Mouse (Mus musculus) monocyte, adult 5-6 weeks (primary cell): ENCODE results near the gene Sap25. TPM values are rescaled to one million over a fixed set of nuclear protein-coding genes. Genes with fewer than 3 reads are reported as not detected.
"Not testable (repeated sequence)": the region's sequence is repeated elsewhere in the genome, so short reads cannot be mapped to it uniquely, and the experiment has no call there.

ENCODE experiments used
- ATAC-seq: fragments of 153-309, 156-312 bp; replicated peaks from 2 replicates; pipeline ENCODE4 v1.8.0; 2017; ENCODE audit warnings: mild to moderate bottlenecking; ENCODE audit not compliant: low TSS enrichment, insufficient number of reproducible peaks, severe bottlenecking, poor library complexity, low FRiP score
- total RNA-seq: library from RNA; stranded (forward); fragments of 200-1000, 200-491, 200-594 nt; gene quantifications from 3 replicates; pipeline ENCODE4 v1.2.3, GENCODE M21; 2017

Gene Sap25
- total RNA-seq: 20.7 to 64.8 TPM (median 21.8 TPM) in 3 replicates

- no peak for ATAC-seq
These were observed at the start of gene Sap25 for GRCm38 (mm10) chr5:137641054-137641453. Gene Sap25 (plus strand): TSS chr5:137641334.

GRCm38 (mm10) chr5:137595921-137596320 lies 45.2 kb upstream of the Sap25 start:
- no peak for ATAC-seq

- ATAC-seq: no peak
These were observed 44.4 kb upstream of the Sap25 start for GRCm38 (mm10) chr5:137596601-137597261.

- no peak for ATAC-seq
These were observed 43.5 kb upstream of the Sap25 start for GRCm38 (mm10) chr5:137597625-137598024.

- ATAC-seq: no peak
These were observed 42.9 kb upstream of the Sap25 start for GRCm38 (mm10) chr5:137598100-137598826.

GRCm38 (mm10) chr5:137599600-137599999 lies 41.5 kb upstream of the Sap25 start:
- ATAC-seq: no peak

DNA sequence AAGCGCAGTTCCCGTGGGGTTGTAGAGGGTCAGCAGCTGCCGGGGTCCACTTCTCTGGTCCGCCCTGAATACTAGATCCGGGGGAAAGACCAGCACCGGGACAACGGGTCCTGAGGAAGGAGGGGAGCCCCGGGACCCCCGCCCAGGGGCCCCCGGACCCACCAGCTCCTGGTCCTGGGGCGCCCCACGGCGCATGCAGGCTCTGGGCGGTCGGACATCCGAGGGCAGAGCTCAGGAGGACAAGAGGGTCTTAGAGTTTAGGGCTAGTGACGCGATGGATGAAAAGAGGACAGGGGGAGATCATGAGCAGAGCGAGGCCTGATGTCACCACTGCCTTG lies 40.9 kb upstream of the Sap25 start:
- ATAC-seq: peak; percentile 4; the same call in 1 of the 2 replicates

DNA sequence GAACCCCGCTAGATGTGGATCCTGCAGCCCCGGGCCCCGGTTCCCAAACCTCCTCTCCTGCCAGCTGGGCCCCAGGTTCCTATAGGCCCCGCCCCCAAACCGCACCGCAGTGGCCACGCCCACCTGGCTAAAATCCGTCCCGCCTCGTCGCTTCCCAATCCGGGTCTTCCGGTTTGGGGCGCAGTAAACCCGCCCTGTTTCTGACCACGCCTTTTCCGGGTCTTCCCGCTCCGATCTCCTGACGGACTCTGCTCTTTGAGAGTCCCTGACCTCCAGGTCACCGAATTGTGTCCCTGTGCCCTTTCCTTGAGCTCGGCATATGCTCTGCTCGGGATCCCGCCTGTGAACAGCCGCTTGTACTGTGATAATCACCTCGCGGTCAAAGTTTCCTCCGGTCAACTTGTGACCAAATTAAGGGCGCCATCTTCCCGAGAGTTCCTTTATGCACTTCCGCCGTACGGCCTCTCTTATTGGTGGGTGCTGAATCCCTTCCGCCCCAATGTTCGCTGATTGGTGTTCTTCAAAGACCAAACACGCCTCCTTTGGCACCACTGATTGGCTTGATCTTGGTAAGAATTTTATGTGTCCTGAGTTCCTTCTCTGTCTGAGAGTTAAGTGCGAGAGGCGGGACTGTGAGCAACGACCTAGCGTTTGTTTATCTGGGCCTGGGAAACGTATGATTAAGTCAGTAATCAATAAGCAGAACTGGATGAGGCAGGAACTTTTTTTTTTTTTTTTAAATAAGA lies 40.3 kb upstream of the Sap25 start, which contains the start of gene Mospd3:
TSS of gene Mospd3 (minus strand) at position 440 of the 746 bp plus-strand sequence.
- peak; percentile 94 for ATAC-seq

GRCm38 (mm10) chr5:137601365-137601729 lies 39.8 kb upstream of the Sap25 start:
- no peak for ATAC-seq

DNA sequence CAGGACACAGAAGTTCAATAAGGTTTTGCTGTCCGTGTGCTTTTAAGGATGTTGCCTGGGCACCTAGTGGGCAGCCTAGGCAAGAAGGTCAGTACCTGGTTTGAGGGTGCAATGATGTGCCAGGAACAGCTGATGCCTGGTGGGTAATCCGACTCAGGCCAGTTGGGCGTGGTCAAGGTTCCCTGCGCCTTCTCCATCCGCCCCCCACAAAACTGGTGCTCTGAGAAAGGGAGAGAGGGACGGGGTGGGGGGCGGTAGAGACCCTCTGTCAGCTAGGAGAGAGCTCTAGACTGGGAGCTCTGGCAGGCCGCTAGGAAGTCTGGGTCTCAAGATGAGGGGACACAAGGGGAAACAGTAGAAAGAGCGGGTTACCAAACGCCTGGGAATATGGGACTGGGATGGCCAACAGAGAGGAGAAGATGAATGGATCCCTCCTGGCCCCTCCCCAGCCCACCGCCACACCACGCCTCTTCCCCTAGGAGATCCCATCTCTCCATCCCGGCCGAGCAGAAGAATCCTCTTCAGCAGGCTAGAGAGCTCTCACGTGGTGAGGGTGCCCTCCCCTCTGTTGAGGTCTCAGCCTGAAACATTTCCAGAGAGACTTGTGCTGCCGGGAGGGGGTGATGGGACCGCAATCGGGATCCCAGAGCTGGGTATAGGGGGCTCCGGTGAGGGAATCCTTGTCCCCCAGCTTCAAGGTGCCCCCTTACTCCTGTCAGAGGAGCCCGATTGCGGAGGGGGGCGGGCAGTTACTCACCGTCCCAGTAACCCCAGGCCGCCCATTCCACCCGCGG lies 33.1 kb upstream of the Sap25 start:
- ATAC-seq: no peak

DNA sequence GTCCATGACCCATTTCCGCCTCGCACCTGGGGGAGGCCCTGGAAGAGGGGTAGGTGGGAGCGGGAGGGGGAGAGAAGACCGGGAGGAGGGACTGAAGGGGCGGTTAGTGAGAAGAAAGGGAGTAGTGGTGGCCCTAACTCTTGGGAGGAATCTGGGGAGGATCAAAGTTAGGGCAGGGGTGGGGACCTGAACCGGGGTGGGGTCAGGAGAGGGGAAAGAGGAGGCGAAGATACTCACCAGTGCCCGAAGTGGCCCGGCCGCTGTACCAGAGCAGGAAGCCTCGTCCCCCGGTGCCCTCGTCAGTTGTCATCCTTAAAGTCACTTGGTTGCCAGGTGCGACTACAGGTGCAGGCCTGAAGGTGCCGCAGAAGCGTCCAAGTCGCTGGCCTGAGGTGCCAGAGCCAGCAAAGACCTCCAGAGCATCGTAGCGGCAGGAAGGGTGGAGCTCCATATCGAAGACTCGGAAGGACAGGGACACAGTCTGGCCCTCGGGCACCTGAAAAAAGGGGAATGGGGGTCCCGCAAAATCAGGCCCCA lies 32.4 kb upstream of the Sap25 start:
- no peak for ATAC-seq

GRCm38 (mm10) chr5:137609292-137609691 lies 31.8 kb upstream of the Sap25 start:
- no peak for ATAC-seq

DNA sequence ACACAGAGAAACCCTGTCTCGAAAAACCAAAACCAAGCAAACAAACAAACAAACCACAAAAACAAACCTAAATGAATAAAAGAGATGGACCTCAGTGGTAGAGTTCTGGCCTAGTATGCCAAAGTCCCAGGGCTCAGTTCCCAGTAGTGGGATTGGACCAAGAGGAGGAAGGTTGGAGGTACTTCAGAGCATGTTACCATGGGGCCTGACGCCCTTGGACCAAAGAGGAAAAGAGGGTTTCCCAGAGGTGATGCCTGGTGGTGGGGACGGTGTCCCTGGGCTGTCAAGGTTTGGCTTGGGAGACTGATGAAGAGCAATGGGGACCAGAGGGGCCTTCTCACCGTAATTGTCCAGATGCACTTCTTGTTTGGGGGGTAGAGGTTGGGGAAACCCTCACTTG lies 31.1 kb upstream of the Sap25 start:
- no peak for ATAC-seq

- no peak for ATAC-seq
These were observed 30.4 kb upstream of the Sap25 start for GRCm38 (mm10) chr5:137610548-137611244.

DNA sequence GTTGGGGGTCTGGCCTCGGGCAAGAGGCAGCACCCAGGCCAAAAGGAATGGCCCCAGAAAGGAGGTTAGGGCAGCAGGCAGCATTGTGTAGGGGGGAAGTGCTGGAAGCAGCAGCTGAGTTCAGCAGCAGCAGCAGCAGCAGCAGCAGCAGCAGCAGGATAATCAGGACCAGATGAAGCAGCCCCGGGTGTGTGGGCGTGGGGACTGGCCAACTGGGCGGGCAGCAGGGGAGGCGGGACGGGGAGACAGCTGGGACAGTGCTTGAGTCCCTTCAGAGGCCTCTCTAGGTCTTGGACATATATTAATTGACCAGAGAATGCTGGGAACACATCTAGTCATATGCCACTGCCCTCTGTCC lies 29.9 kb upstream of the Sap25 start:
- ATAC-seq: no peak

DNA sequence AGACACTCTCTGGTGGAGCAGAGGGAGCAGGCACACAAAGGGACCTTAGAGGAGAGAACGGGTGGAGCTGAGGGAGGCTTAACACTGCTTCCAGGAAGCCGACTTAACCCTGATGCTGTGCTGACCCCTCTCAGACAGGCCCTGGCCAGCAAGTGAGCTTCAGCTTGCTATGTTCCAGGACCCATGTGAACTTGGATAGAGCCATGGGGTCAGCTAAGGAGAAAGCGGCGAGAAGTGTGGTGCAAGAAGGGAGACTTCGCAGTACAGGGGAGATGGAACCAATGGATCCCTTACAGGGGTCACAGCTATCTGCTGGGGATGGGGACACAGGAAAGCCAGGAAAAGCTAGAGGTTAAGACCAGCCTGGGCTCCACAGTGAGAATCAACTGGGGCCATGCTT lies 28.1 kb upstream of the Sap25 start:
- ATAC-seq: no peak

GRCm38 (mm10) chr5:137613550-137613949 lies 27.6 kb upstream of the Sap25 start, which contains the start of gene Pcolce:
Gene Pcolce (minus strand): TSS chr5:137613784.
- ATAC-seq: no peak

- not testable (repeated sequence) for ATAC-seq
These were observed 26.2 kb upstream of the Sap25 start for GRCm38 (mm10) chr5:137614921-137615320.
